Mouse (Mus musculus) brown adipose tissue, adult 24 weeks (tissue): Measurements from ENCODE around the gene Lamc1. TPM values are rescaled to one million over a fixed set of nuclear protein-coding genes. Genes with fewer than 3 reads are reported as not detected.

Experiments
- H3K27ac ChIP-seq: fragments of 200-500 bp; replicated peaks from 2 replicates; pipeline ENCODE4 v1.5.1; 2012; ENCODE audit warnings: low read depth, mild to moderate bottlenecking, low read length
- H3K4me1 ChIP-seq: fragments of 200-500 bp; 2 replicates; pipeline ENCODE4 v1.6.1; 2012; ENCODE audit warnings: low read length, mixed read lengths; ENCODE audit not compliant: control insufficient read depth, insufficient read depth, insufficient read length
- H3K4me3 ChIP-seq: fragments of 200-500 bp; 2 replicates; pipeline ENCODE4 v1.5.1; 2012; ENCODE audit warnings: low read depth, mild to moderate bottlenecking, low read length, moderate library complexity; ENCODE audit not compliant: insufficient read depth
- polyA plus RNA-seq: library from polyadenylated mRNA; stranded (reverse); fragments of >200 nt; gene quantifications from 2 replicates; pipeline ENCODE4 v1.2.4, GENCODE M21; 2012; ENCODE audit not compliant: missing spikeins, insufficient read depth, insufficient read length

Lamc1 gene
- polyA plus RNA-seq, 1 experiment: 47.1 TPM

DNA sequence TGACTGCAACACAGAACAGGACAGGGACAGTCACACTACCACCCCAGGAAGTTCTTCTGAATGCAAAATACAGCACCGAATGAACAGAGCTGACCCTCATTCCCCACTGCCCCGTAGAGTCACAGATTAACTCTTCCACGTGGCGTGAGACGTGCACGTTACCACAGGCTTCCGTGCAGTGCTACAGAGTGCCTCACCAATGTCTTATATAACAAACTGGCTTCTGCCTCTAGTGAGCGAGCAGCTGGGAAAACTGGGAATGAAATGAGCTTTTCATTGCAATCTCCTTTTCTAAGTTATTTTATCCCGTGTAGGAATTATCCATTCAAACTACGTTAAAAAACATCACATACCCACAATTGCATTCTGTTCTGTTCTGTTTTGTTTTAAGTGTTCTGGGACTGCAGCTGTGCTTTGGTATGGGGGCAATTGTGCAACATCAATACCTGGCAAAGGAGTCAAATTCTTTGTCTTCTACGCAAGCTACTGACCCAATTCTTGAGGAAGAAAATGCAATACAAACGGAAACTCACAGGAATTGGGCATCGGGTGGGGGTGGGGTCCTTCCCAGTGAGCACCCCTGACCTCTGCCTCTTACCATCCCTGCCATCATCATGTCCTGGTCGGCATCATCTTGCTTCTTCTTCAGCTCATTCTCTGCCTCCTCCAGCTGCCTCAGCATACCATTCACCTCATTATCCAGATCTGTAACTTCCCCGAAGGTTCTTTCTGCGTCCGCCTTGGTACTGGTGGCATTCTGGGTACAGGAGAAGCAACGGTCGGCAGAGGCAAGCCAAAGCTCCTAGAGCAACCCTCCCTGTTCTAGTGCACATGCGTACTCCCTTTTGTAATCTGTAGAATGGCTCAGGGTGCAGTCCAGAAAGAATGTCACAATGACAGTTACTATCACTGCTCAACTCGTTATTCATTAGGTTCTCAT, 106.5 kb downstream of the Lamc1 start:
- H3K4me3 ChIP-seq: no peak overlapping the region
- H3K27ac ChIP-seq: peak overlapping the region; percentile 55
- H3K4me1 ChIP-seq: peaks cover 10% of the 10 kb centered on the region

DNA sequence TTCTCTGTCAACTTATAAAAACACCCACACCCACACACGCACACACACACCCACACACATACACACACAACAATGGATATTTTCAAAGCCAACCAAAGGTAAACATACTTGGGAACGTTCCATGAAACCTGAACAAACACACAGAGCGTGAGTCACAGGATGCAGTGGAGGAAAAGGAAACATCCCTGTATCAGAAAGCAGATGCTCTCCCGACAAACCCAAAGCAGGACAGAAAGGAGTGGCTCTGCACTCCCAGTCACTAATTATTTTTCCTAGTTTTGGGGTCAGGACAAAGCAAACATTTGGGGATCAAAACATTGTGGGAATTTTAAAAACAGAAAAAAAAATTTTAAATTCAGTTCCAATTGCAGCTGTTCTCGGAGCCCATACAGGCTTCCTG, 108.3 kb downstream of the Lamc1 start:
- Histone ChIP-seq H3K4me3 (no peak overlapping the region), H3K27ac (0 out of 2 replicates have a peak overlapping the region, but pooled peaks have one; percentile 29), H3K4me1 (peaks cover 10% of the 10 kb centered on the region)

DNA sequence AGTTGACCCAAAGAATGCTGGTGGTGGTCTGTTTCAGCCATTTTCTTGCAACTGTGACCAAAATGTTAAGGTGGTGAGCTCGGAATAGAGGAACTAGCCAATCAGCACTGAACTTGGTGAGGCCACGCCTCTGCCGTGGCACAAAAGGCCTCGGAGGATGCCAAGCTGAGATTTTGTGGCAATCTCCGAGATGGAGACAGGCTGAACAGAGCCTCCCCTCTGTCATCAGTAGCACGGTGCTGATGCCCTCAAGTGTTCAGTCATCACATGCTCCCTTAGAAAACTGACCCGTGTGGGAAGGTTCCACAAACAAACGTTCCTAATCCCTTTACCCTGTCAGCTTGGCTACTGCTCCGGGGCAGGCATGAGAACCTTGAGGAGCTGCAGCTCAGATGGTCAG, 113.2 kb downstream of the Lamc1 start:
- no peak overlapping the region for H3K27ac ChIP-seq
- H3K4me3 ChIP-seq: no peak overlapping the region
- no peaks in the 10 kb centered on the region for H3K4me1 ChIP-seq

DNA sequence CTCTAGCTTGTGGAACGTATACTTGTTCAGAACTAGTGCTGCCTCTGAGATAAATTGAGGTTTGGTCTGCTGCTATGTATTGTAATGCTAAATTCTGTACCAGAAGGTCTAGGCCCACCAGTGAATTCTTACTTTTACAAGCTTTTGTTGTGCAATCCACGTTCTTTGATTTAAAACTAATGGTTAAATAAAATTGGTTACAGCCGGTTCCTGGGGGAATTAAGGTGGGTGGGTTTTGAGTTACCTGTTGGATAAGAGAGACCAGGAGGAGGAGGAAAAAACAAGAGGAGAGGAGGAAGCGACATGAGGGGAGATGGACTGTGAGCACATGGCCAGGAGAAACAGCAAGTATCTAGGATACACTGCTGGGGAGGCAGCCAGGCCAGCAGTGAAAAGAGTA, 116.1 kb downstream of the Lamc1 start:
- Histone ChIP-seq H3K4me3 (no peak overlapping the region), H3K27ac (no peak overlapping the region), H3K4me1 (no peaks in the 10 kb centered on the region)

DNA sequence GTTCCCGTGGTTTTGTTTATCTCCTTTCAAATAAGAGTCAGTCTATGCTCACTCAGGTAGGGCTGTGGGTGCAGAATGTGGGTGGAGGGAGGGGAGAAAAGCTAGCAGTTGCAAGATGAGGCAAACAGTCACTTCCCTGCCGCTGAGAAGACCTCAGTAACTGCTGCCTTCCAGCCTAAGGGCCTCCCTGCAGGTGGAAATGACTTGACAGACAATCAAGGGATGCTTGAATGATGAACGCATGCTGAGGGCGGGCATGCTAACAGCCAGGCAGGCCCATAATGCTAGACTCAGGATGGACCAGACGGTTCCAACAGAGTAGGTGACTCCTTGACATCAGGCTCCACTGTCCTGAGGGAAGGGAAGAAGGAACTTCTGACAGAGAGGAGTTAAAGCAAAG, 116.9 kb downstream of the Lamc1 start:
- Histone ChIP-seq H3K27ac (no peak overlapping the region), H3K4me3 (no peak overlapping the region), H3K4me1 (no peaks in the 10 kb centered on the region)

DNA sequence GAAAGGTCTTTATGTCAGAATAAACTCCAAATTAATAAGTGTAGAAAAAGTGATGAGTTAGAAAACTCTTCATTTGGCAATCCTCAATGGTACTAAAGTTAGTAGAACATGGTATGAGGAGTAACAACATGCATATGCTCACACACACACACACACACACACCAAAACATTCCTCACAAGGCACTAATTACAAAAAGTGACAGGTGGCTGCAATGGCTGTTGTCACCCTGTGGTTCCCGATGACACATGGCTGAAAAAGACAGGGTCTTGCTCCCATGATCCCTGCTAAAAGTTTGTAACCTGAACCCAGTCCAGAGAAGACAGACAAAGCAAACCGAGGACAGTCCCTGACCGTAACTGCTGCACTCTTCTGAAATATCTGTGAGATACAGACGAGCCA, 121.6 kb downstream of the Lamc1 start:
- no peak overlapping the region for H3K27ac ChIP-seq
- H3K4me3 ChIP-seq: no peak overlapping the region
- H3K4me1 ChIP-seq: peaks cover 2% of the 10 kb centered on the region; the same call in 1 of the 2 replicates

DNA sequence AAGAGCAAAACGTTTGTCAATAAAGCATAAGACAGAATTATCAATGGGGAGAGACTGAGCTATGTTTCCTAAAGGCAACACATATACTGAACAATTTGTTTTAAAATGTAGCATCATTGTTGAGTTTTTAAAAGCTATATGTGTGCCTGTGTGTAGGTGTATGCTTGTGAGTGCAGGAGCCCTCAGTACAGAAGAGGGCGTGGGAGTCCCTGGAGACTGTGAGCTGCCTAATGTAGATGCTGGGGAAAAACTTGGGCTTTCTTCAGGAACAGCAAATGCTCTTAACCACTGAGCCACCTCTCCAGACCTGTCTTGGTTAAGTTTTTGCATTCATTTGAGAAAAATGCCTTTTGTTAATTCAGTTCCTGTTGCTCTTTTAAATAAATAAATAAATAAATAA, 122.4 kb downstream of the Lamc1 start:
- H3K27ac ChIP-seq: no peak overlapping the region
- peaks cover 2% of the 10 kb centered on the region; the same call in 1 of the 2 replicates for H3K4me1 ChIP-seq
- H3K4me3 ChIP-seq: no peak overlapping the region

DNA sequence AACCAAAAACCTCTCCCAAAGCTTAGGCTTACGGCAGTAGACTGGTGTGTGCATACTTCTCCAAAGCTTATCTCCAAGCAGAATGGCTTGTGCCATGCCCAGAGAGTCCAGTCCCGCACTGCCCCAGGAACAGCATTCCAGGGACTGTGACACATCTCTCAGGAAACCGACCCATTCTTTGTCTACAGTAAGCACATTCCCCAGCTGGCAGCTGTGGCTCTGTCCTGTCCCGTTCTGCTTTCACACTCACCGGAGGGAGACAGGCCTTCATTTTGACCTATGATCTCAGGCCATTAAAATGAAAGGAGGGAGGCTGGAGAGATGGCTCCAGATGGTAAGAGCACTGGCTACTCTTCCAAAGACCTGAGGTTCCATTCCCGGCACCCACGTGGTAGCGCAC, 130.4 kb downstream of the Lamc1 start:
- Histone ChIP-seq H3K27ac (no peak overlapping the region), H3K4me3 (no peak overlapping the region), H3K4me1 (peaks cover 2% of the 10 kb centered on the region; the same call in 1 of the 2 replicates)

DNA sequence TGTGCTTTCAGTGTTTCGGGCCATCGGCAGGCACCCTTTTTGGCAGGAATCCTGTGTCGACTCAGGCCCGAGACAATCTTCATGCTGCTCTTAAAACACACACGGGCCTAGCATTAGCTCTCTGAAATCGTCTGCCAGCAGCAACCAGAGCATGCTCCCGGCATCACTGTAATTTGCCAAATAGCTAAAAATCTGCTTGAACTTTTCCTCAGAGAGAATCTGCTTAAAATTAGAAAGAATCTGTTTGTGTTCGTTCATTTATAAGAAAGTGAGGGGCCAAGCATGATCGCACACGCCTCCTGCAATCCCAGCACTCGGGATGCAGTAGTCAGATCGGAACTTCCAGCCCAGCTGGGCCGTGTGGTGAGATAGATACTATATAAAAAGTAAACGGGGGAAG, 131.1 kb downstream of the Lamc1 start:
- no peak overlapping the region for H3K27ac ChIP-seq
- H3K4me3 ChIP-seq: no peak overlapping the region
- H3K4me1 ChIP-seq: no peaks in the 10 kb centered on the region; the same call in 1 of the 2 replicates

DNA sequence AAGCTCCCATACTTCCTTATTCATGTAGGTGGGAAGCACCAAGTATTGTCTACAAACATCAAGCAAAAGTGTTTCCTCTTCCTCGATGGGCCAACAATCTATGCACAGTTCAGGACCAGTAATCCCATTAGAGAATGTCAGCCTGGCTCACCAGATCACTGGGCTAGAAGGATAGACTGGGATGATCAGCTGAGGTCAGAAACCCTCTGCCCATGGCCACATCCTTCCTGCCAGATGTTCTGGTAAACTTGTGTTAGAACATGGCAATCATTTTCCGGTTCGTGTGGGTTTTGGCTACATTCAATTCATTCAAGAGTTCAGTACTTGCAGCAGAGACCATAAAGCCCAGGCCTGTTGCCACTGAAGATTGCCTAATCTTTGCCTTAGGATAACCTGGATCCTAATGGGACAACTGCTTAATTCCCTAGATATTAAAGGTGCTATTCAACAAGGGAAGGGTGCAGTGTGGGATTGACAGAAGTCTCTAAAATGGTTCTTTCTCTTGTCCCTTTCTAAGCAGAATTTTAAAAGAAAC, 135.2 kb downstream of the Lamc1 start:
- Histone ChIP-seq H3K4me3 (no peak overlapping the region), H3K27ac (no peak overlapping the region), H3K4me1 (no peaks in the 10 kb centered on the region; the same call in 1 of the 2 replicates)

DNA sequence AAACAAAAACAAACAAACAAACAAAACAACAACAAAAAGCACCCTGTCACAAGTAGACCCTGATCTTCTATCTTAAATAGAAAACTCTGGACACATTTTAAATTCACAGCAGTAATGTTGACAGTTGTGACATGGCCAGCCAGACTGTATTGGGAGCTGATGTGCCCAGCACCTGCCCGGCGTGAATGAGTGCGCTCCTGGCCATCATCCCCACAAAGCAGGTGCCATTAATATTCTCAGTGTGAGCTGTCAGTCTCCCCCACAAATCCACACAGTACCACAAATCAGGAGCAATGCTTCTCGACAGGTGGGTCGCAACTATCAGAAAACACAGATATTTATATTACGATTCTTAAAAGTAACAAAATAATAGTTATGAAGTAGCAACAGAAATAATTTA, 139.6 kb downstream of the Lamc1 start:
- Histone ChIP-seq H3K27ac (no peak overlapping the region), H3K4me1 (no peaks in the 10 kb centered on the region; the same call in 1 of the 2 replicates), H3K4me3 (no peak overlapping the region)

DNA sequence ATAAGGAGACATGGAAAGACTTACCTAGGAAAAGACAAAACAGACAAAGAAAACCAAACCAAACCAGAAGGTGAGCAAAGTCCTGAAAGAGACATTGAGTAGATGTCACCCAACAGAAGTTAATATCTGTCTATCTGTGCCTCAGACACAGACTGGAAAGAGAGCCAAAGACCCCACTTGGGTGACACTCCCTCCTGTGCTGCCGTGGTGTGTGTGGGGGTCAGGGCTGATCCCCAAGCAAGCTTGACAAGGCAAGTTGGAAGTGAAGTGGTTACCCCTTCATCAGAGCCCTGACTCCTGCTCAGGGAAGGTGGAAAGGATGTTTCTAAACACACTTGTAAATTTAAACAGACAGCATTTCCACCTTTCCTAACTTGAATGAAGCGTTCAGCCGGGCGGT, 140.2 kb downstream of the Lamc1 start:
- Histone ChIP-seq H3K4me3 (no peak overlapping the region), H3K4me1 (no peaks in the 10 kb centered on the region; the same call in 1 of the 2 replicates), H3K27ac (no peak overlapping the region)

DNA sequence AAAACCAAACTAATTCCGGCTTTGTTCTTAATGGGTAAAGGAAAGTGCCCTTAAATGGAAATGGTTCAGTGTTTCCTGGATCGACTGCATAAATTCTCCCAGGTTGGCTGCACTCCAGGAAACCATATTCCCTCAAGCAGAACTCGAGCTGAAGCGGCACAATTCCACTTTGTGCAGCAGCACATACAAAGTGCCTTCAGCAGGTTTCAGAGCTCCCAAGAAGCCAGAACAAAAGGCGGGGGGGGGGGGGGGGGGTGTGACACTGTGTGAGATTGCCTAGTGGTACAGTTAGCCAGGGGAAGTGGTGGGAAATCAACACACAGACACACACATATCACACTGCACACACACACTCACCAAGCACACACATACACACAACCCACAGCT, 140.7 kb downstream of the Lamc1 start:
- Histone ChIP-seq H3K4me3 (no peak overlapping the region), H3K4me1 (no peaks in the 10 kb centered on the region), H3K27ac (no peak overlapping the region)

DNA sequence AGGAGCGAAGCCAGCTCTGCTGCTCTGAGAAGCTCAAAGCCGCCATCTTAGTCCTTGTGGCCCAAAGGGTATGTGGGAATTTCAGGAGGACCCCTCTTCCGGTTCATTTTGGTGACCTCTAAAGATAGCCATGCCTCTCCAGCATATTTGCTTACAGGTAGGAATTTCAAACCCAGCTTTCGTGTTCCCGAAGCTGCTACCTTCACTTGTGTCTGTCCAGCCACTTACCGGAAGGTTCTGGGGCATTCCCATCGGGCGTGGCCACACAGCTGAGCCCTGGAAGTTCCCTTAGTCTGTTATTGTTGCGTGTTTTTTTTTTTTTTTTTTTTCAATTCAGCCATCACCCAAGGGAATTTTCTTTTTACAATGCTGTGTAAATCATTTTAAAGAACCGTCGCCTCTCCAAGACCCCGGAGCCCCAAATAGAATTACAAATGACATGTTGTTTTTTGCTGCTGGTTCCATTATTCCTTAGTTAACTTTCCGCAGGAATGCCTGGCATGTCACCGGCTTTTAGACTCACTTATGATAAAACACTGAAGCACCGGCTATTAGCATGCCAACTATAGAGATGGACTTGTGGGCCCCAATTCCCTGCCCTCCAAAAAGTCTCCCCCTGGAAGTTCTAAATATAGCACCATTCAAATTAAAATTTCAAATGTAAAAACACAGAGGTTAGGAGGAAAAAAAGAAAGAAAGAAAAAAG, 141.2 kb downstream of the Lamc1 start:
- peak overlapping the region; percentile 16; the same call in 1 of the 2 replicates for H3K4me3 ChIP-seq

DNA sequence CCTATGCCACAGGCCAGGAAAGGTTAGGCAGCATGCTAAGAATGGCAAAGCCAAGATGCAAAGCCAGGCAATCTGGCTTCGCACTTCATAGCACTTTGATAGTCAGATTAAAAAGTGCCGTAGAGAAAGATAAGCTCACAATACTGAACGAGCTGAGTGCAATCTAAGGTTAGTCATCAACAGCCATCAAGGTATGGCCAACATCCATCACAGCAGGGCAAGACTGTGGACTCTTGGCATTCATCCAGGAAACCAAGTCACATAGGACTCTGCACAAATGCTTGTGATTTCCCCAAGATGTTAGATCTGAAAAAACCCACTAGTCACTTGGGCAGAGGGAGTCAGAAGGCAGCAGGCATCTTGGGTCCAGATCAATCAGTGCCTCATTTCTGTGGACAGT, 144.5 kb downstream of the Lamc1 start:
- no peak overlapping the region for H3K27ac ChIP-seq
- no peak overlapping the region for H3K4me3 ChIP-seq
- no peaks in the 10 kb centered on the region for H3K4me1 ChIP-seq

More for the DNA sequence above, 141.2 kb downstream of the Lamc1 start:
- Histone ChIP-seq H3K4me1 (no peaks in the 10 kb centered on the region), H3K27ac (peak overlapping the region; percentile 47; the same call in 1 of the 2 replicates)
